Mouse (Mus musculus) kidney, adult 18-20 months (tissue): ENCODE data around the gene Olfr740.

Experiments
- DNase-seq: peaks from one replicate; pipeline ENCODE4 v3.0.0; 2021

The Olfr740 gene

GRCm38 (mm10) chr14:50445245-50445644 is at the start of gene Olfr740:
Olfr740 (plus strand) TSS chr14:50445545.
- DNase-seq: no peak

GRCm38 (mm10) chr14:50407268-50407667 is 38.1 kb upstream of the Olfr740 start, which contains the start of gene Olfr738:
Olfr738 (plus strand) TSS chr14:50407568.
- no peak for DNase-seq

- DNase-seq: no peak
These were observed 27.0 kb upstream of the Olfr740 start, which contains the start of gene Olfr739 for GRCm38 (mm10) chr14:50418326-50418725. Olfr739 (plus strand) TSS chr14:50418626.

DNA sequence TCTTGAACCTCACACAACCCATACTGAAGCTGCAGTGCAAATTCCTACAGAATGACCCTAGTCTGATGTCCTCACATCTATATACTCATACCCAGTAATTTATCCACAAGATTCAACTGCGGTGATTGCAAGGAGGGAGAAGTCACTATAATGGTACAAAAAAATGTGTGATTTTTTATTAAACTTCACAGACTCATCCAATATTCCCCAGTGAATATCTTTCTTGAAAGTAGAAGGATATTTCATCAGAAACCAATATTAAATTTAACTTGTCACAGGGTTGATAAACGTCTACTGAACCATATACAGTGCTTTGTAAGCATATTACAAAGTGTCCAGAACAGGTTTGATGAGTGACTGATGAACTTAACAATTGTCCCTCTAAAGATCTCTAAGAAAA is 27.1 kb downstream of the Olfr740 start, which contains the start of gene Olfr741:
Olfr741 (plus strand) TSS at position 301 of the 400 bp plus-strand sequence.
- DNase-seq: no peak

- DNase-seq: no peak
These were observed 33.1 kb downstream of the Olfr740 start for GRCm38 (mm10) chr14:50478406-50478805.

DNA sequence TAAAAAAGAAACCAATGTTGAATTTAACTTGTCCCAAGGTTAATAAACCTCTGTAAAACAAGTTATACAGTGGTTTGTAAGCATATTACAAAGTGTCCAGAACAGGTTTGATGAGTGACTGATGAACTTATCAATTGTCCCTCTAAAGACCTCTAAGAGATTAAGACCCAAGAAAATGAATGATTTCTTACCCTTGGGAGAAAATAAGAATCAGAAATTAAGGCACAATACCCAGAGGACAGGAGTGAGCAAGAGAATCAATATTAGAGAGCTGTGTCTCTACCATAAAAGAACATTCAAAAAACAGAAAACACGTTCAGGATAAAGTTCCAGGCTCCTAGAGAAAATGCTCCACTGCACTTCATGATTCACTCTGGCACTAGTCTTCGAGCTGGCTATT is 58.0 kb downstream of the Olfr740 start, which contains the start of gene Olfr742:
Olfr742 (plus strand) TSS at position 301 of the 400 bp plus-strand sequence.
- no peak for DNase-seq
